Mouse (Mus musculus) MN1 (cell line): ENCODE results near the gene Tbx3.

Experiments
- DNase-seq: peaks from one replicate; pipeline ENCODE4 v3.0.0-alpha.2; 2016; ENCODE audit warnings: low spot score

The Tbx3 gene

GRCm38 (mm10) chr5:119708850-119709585 lies 38.5 kb downstream of the Tbx3 start:
- no peak for DNase-seq

- no peak for DNase-seq
Observed at GRCm38 (mm10) chr5:119709826-119710559, 39.5 kb downstream of the Tbx3 start.

GRCm38 (mm10) chr5:119710756-119711155 lies 40.3 kb downstream of the Tbx3 start:
- no peak for DNase-seq

- no peak for DNase-seq
Observed at GRCm38 (mm10) chr5:119711626-119712025, 41.2 kb downstream of the Tbx3 start.

GRCm38 (mm10) chr5:119712679-119713246 lies 42.3 kb downstream of the Tbx3 start:
- DNase-seq: peak; percentile 77

- DNase-seq: no peak
Observed at GRCm38 (mm10) chr5:119720471-119721265, 50.2 kb downstream of the Tbx3 start.

GRCm38 (mm10) chr5:119732978-119733377 lies 62.5 kb downstream of the Tbx3 start:
- no peak for DNase-seq
